Mouse (Mus musculus): ENCODE data around the gene Tnfrsf14. TPM values are rescaled to one million over a fixed set of nuclear protein-coding genes. Genes with fewer than 3 reads are reported as not detected.
A peak's percentile ranks its signal among the peaks of the same experiment; 100 is the strongest.

Tnfrsf14 gene
- polyA plus RNA-seq, 1 experiment from 2014 or later = not detected

DNA sequence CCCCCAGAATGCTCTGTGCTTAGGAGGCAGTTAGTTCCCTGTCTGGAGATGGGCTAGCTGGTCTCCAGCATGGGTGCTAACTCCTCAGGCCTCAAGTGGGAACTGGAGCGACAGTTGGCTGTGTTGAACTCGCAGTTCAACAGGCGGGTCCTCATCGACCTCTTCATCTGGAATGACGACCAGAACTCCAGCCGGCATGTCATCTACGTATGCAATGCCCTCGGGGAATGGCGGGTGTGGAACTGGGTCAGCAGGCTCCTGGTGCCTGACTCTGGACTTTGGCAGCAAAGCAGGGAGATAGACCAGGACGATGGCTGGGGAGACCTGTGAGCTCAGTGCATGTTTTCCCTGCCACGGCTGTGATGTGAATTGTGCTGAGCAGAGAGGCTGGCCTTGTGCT, 42.9 kb downstream of the Tnfrsf14 start:
- no peaks in the 10 kb centered on the region for H3K36me3 ChIP-seq
- H3K27me3 ChIP-seq = no peaks in the 10 kb centered on the region
- no peak overlapping the region for H3K9ac ChIP-seq (replicated peaks)
- ATAC-seq (replicated peaks) = no peak
- H3K4me2 ChIP-seq (replicated peaks) = no peak overlapping the region
- no peaks in the 10 kb centered on the region for H3K9me3 ChIP-seq
- H3K4me3 ChIP-seq = no peak overlapping the region
- 87% methylated on average over 11 of the region's 11 CpGs for WGBS
- H3K27ac ChIP-seq (replicated peaks) = no peak overlapping the region
- H3K4me1 ChIP-seq = no peaks in the 10 kb centered on the region

DNA sequence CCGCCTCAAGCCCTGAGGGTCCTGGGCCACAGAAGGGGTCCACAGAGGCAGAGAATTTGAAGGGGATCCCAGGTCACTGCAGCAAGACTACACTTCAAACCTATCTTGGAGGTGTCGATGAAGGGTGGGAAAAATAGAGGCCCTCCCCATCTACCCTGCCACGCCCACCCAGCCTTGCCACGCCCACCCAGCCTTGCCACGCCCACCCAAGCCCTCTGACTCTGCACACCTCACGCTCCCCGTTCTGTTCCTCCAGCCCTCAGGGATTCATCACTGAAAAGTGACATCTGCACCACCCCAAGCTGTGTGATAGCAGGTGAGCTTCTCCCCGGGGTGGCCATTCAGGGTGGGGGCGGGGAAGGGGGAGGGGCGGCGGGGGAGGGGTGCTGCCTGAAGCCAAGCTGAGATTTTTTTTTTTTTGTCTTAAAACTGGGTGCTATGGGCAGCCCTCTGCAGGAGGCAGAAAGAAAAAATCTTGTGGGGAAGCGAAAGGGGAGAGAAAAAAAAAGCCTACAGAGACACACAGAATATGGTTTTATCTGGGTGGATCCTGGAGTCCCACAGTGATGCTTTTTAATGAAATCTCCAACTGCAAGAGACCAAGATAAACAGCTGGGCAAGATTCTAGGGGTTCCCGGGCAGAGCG, 46.2 kb downstream of the Tnfrsf14 start:
- H3K4me3 ChIP-seq = no peak overlapping the region
- H3K4me1 ChIP-seq = peaks cover 5% of the 10 kb centered on the region; the same call in 1 of the 2 replicates
- no peak overlapping the region for H3K4me2 ChIP-seq (replicated peaks)
- H3K27ac ChIP-seq (replicated peaks) = no peak overlapping the region
- no peaks in the 10 kb centered on the region for H3K9me3 ChIP-seq
- H3K9ac ChIP-seq (replicated peaks) = no peak overlapping the region
- no peaks in the 10 kb centered on the region for H3K27me3 ChIP-seq
- WGBS = 30% methylated on average over 14 of the region's 14 CpGs
- no peak for ATAC-seq (replicated peaks)
- no peaks in the 10 kb centered on the region for H3K36me3 ChIP-seq

DNA sequence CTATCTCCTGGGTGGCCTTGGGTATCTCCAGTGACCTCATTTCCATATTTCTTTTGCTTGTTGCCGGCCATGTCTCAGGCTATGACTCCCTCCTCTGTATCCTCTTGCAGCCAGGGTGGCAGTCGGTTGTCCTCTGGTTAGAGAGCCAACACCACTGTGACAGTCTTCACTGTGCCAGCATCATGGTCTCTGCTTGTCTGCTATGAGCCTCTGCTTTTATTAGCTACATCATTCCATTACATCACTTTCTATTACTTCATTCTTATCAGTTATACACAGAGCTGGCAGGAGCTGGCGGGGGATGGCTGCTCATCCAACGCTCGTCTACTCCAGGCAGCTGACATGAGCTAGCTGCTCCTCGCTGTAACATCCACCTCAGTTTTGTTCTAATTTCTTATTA, 47.6 kb downstream of the Tnfrsf14 start:
- ATAC-seq (replicated peaks) = no peak
- Histone ChIP-seq H3K4me1 (peaks cover 5% of the 10 kb centered on the region; the same call in 1 of the 2 replicates), H3K9me3 (no peaks in the 10 kb centered on the region), H3K9ac (replicated peaks) (no peak overlapping the region), H3K27ac (replicated peaks) (no peak overlapping the region), H3K27me3 (no peaks in the 10 kb centered on the region), H3K36me3 (no peaks in the 10 kb centered on the region), H3K4me3 (no peak overlapping the region), H3K4me2 (replicated peaks) (no peak overlapping the region)
- 78% methylated on average over 6 of the region's 6 CpGs for WGBS

DNA sequence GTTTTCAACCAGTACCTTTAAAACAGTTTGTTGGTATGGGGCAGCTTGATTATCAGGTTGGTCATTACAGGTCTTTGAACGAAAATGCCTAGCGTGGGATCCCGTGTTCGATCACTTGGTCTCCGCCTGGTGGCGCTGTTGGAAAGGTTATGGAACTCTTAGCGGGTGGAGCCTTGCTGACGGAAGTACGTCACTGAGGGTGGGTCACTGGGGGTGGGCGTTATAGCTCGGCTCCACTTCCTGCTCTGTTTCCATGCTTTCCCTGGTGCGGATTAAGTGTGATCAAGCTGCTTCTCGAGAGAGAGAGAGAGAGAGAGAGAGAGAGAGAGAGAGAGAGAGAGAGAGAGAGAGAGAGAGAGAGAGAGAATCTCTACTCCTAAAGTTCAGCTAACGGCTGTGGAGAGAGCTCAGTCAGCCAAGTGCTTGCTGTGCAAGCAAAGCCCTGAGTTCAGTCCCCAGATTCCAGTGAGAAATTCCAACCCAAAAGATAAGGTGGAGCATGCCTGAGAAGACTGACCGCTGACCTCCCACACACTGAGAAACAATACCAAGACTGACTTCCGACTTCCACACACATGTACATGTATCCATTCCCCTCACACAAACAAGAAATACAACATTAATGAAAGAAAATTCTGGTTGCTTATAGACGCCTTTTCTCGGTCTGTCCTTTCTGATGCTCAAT, 50.4 kb downstream of the Tnfrsf14 start:
- no peaks in the 10 kb centered on the region for H3K36me3 ChIP-seq
- H3K27me3 ChIP-seq = 0 out of 2 replicates have a peak, but pooled peaks cover 4% of the 10 kb centered on the region
- H3K4me1 ChIP-seq = peaks cover 5% of the 10 kb centered on the region; the same call in 1 of the 2 replicates
- 13% methylated on average over 17 of the region's 18 CpGs for whole genome bisulfite sequencing
- peak overlapping the region; percentile 40; the same call in 1 of the 2 replicates for H3K9ac ChIP-seq (replicated peaks)
- peak; percentile 95 for ATAC-seq (replicated peaks)
- H3K4me3 ChIP-seq = peak overlapping the region; percentile 32
- H3K4me2 ChIP-seq (replicated peaks) = peak overlapping the region; percentile 50
- peak overlapping the region; percentile 62 for H3K27ac ChIP-seq (replicated peaks)
- H3K9me3 ChIP-seq = no peaks in the 10 kb centered on the region

DNA sequence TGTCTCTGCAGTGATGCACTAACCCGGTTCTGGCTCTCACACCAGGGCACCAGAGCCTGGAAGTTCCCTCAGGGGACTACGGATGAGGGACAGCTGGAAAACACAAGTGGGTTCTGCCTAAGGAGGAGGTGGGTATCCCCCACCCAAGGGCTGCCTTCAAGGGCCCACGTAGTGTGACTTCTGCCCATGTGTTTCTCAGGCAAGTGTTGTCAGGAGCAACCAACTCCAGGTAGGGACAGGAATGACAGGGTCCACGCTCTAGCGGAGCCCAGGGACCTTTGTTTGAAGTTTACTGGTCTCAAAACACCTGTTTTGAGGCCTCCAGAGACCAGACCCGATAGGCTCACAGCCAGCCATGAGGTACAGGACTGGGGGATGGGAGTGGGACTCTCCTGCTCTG, 55.2 kb downstream of the Tnfrsf14 start:
- WGBS = 71% methylated on average over 6 of the region's 6 CpGs

More for the DNA sequence above, 55.2 kb downstream of the Tnfrsf14 start:
- H3K4me1 ChIP-seq = peaks cover 1% of the 10 kb centered on the region; the same call in 1 of the 2 replicates
- H3K36me3 ChIP-seq = no peaks in the 10 kb centered on the region
- no peak overlapping the region for H3K9ac ChIP-seq (replicated peaks)
- no peak overlapping the region for H3K27ac ChIP-seq (replicated peaks)
- H3K27me3 ChIP-seq = peaks cover 4% of the 10 kb centered on the region; the same call in 1 of the 2 replicates
- no peak for ATAC-seq (replicated peaks)
- no peak overlapping the region for H3K4me3 ChIP-seq
- no peaks in the 10 kb centered on the region for H3K9me3 ChIP-seq
- no peak overlapping the region for H3K4me2 ChIP-seq (replicated peaks)

Other genes starting within 250 kb of the Tnfrsf14 start
- 1.3 TPM in 2 replicates for gene Ttc34, start 91.1 kb downstream of the Tnfrsf14 start, polyA plus RNA-seq (2015; fragmentation: Nextera tagmentation; extraction: Ambion mirVana)
- 0.36 and 0.56 TPM in 2 replicates for gene Mmel1, start 59.0 kb downstream of the Tnfrsf14 start, polyA plus RNA-seq (2015; fragmentation: Nextera tagmentation; extraction: Ambion mirVana)
- gene Fam213b, start 29.4 kb downstream of the Tnfrsf14 start, polyA plus RNA-seq (2015; fragmentation: Nextera tagmentation; extraction: Ambion mirVana) = 36.8 and 40.5 TPM in 2 replicates
- 125 and 127 TPM in 2 replicates for gene Hes5, start 32.4 kb upstream of the Tnfrsf14 start, polyA plus RNA-seq (2015; fragmentation: Nextera tagmentation; extraction: Ambion mirVana)
- 43.5 and 48.9 TPM in 2 replicates for gene Pank4, start 35.6 kb upstream of the Tnfrsf14 start, polyA plus RNA-seq (2015; fragmentation: Nextera tagmentation; extraction: Ambion mirVana)
- gene Plch2, start 128.2 kb upstream of the Tnfrsf14 start, polyA plus RNA-seq (2015; fragmentation: Nextera tagmentation; extraction: Ambion mirVana) = 10.0 and 12.7 TPM in 2 replicates
- gene Pex10, start 138.5 kb upstream of the Tnfrsf14 start, polyA plus RNA-seq (2015; fragmentation: Nextera tagmentation; extraction: Ambion mirVana) = 22.0 and 23.5 TPM in 2 replicates
- 127 TPM in 2 replicates for gene Rer1, start 157.8 kb upstream of the Tnfrsf14 start, polyA plus RNA-seq (2015; fragmentation: Nextera tagmentation; extraction: Ambion mirVana)
- 8.8 and 8.9 TPM in 2 replicates for gene Morn1, start 158.0 kb upstream of the Tnfrsf14 start, polyA plus RNA-seq (2015; fragmentation: Nextera tagmentation; extraction: Ambion mirVana)

Data from forebrain, embryonic 15.5 days (tissue).